Mouse (Mus musculus): ENCODE measurements around the gene Clpp. TPM values are rescaled to one million over a fixed set of nuclear protein-coding genes. Genes with fewer than 3 reads are reported as not detected.
A peak's percentile ranks its signal among the peaks of the same experiment; 100 is the strongest.

Gene Clpp
- polyA plus RNA-seq (2015; fragmentation: Nextera tagmentation; extraction: Ambion mirVana) = 62.5 and 71.1 TPM in 2 replicates

GRCm38 (mm10) chr17:56990115-56990746 is at the start of gene Clpp:
Clpp (plus strand) TSS chr17:56990305.
- Histone ChIP-seq H3K9ac (replicated peaks; ENCODE audit: low read depth) (peak within 1 kb of the TSS; percentile 66), H3K4me2 (replicated peaks; ENCODE audit: low read depth, low read length) (peak within 1 kb of the TSS; percentile 83), H3K4me1 (ENCODE audit: insufficient read depth, low read depth, low read length) (no peaks in the 10 kb centered on the region), H3K9me3 (ENCODE audit: low read length) (no peaks in the 10 kb centered on the region), H3K4me3 (ENCODE audit: low read depth, low read length) (peak within 1 kb of the TSS; percentile 59), H3K27ac (ENCODE audit: low read length) (peak within 1 kb of the TSS; percentile 38), H3K27me3 (replicated peaks; ENCODE audit: insufficient read depth, low read length) (no peaks in the 10 kb centered on the region), H3K36me3 (ENCODE audit: insufficient read depth, low read length) (peaks cover 8% of the 10 kb centered on the region; the same call in 1 of the 2 replicates)
- peak; percentile 99 for DNase-seq (ENCODE audit: low spot score)
- TF ChIP-seq CTCF (IDR thresholded peaks at IDR 0.05) (no peak), EP300 (IDR thresholded peaks at IDR 0.05) (no peak)
- ATAC-seq = peak; percentile 99
- WGBS = under 1% methylated on average over 52 of the region's 52 CpGs

DNA sequence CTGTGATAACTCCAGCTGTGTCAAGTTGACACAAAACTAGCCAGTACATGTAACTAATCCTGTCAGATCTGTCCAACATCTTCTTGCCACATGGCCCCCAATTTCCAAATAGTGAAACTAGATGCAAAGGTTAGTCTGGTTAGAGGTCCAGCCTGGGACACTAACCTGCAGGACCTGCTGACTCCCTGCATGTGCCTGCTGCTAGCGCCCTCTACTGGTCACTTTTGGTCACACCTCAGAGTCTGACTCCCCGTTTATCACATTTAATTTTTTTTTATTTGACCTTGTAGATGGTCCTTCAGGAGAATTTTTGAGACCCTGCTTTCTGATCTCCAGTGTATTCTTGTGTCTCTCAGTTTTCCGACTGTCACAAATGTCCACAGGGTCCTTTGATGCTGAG is 39.2 kb upstream of the Clpp start:
- TF ChIP-seq EP300 (IDR thresholded peaks at IDR 0.05) (no peak), CTCF (IDR thresholded peaks at IDR 0.05) (peak; percentile 83)
- H3K4me2 ChIP-seq (replicated peaks; ENCODE audit: low read depth, low read length) = no peak overlapping the region
- H3K4me3 ChIP-seq (ENCODE audit: low read depth, low read length) = no peak overlapping the region
- H3K27me3 ChIP-seq (replicated peaks; ENCODE audit: insufficient read depth, low read length) = no peaks in the 10 kb centered on the region
- no peak overlapping the region for H3K9ac ChIP-seq (replicated peaks; ENCODE audit: low read depth)
- peak; percentile 60 for DNase-seq (ENCODE audit: low spot score)
- WGBS = 7% methylated on average over 3 of the region's 3 CpGs
- no peaks in the 10 kb centered on the region for H3K4me1 ChIP-seq (ENCODE audit: insufficient read depth, low read depth, low read length)
- no peaks in the 10 kb centered on the region for H3K36me3 ChIP-seq (ENCODE audit: insufficient read depth, low read length)
- ATAC-seq = no peak
- no peak overlapping the region for H3K27ac ChIP-seq (ENCODE audit: low read length)
- no peaks in the 10 kb centered on the region for H3K9me3 ChIP-seq (ENCODE audit: low read length)

DNA sequence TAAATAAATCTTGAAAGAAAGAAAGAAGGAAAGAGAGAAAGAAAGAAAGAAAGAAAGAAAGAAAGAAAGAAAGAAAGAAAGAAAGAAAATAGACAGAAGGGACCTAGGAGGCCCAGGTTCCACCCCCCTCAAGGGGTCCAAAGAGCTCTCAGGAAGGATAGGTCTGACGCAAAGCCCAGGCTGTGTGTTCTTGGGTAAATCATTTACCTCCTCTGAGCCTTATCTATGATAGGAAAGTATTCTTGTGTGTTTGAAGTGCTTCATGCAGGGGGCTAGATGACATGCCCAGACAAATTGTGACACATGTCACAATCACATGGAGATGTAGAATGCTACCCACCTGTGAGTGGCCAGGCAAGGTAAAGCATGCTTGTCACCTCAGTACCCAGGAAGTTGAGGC is 37.5 kb upstream of the Clpp start:
- no peaks in the 10 kb centered on the region for H3K36me3 ChIP-seq (ENCODE audit: insufficient read depth, low read length)
- H3K27me3 ChIP-seq (replicated peaks; ENCODE audit: insufficient read depth, low read length) = no peaks in the 10 kb centered on the region
- ATAC-seq (peak; percentile 30; the same call in 1 of the 2 replicates), DNase-seq (ENCODE audit: low spot score) (no peak)
- H3K9ac ChIP-seq (replicated peaks; ENCODE audit: low read depth) = no peak overlapping the region
- no peak overlapping the region for H3K4me3 ChIP-seq (ENCODE audit: low read depth, low read length)
- H3K4me1 ChIP-seq (ENCODE audit: insufficient read depth, low read depth, low read length) = no peaks in the 10 kb centered on the region
- no peaks in the 10 kb centered on the region for H3K9me3 ChIP-seq (ENCODE audit: low read length)
- H3K27ac ChIP-seq (ENCODE audit: low read length) = no peak overlapping the region
- TF ChIP-seq CTCF (IDR thresholded peaks at IDR 0.05) = no peak
- TF ChIP-seq EP300 (IDR thresholded peaks at IDR 0.05) = no peak
- H3K4me2 ChIP-seq (replicated peaks; ENCODE audit: low read depth, low read length) = no peak overlapping the region
- WGBS = 43% methylated on average over 1 of the region's 1 CpGs

GRCm38 (mm10) chr17:56954871-56955270 is 35.2 kb upstream of the Clpp start:
- H3K36me3 ChIP-seq (ENCODE audit: insufficient read depth, low read length) = no peaks in the 10 kb centered on the region
- H3K4me1 ChIP-seq (ENCODE audit: insufficient read depth, low read depth, low read length) = no peaks in the 10 kb centered on the region
- H3K27me3 ChIP-seq (replicated peaks; ENCODE audit: insufficient read depth, low read length) = no peaks in the 10 kb centered on the region
- TF ChIP-seq CTCF (IDR thresholded peaks at IDR 0.05) (no peak), EP300 (IDR thresholded peaks at IDR 0.05) (no peak)
- WGBS = 80% methylated on average over 7 of the region's 7 CpGs
- ATAC-seq = no peak
- no peak for DNase-seq (ENCODE audit: low spot score)
- H3K4me2 ChIP-seq (replicated peaks; ENCODE audit: low read depth, low read length) = no peak overlapping the region
- no peak overlapping the region for H3K27ac ChIP-seq (ENCODE audit: low read length)
- H3K9me3 ChIP-seq (ENCODE audit: low read length) = no peaks in the 10 kb centered on the region
- H3K9ac ChIP-seq (replicated peaks; ENCODE audit: low read depth) = no peak overlapping the region
- H3K4me3 ChIP-seq (ENCODE audit: low read depth, low read length) = no peak overlapping the region

DNA sequence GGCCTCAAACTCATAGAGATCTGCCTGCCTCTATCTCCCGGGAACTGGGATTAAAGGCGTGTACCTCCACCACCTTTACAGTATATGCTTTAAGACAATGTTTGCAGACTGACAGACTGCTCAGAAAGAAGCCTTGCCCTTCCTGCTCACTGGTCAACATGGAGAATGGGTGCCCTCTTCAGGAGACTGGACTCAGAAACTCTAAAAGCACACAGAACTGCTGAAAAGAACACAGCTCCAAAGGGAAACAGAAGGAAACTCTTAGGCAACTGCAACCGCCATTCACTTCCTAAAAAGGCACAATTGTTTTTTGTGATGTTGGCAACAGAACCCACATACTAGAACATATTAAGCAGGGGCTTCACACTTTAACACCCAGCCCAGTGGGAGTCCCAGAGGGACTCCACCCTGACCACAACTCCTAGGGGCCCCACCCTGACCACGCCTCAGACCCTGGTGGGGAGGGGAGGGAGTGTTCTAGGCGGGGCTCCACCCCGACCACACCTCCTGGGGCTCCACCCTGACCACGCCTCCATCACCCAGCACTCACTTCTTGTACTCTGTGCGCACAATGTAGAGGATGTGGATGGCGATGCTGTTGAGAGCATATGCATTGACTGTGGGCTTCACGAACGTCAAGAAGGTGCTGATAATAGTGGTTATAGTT is 32.2 kb upstream of the Clpp start:
- H3K9me3 ChIP-seq (ENCODE audit: low read length) = no peaks in the 10 kb centered on the region
- DNase-seq (ENCODE audit: low spot score) (peak; percentile 66), ATAC-seq (peak; percentile 87)
- H3K4me3 ChIP-seq (ENCODE audit: low read depth, low read length) = no peak overlapping the region
- no peak overlapping the region for H3K9ac ChIP-seq (replicated peaks; ENCODE audit: low read depth)
- H3K36me3 ChIP-seq (ENCODE audit: insufficient read depth, low read length) = no peaks in the 10 kb centered on the region
- no peak overlapping the region for H3K4me2 ChIP-seq (replicated peaks; ENCODE audit: low read depth, low read length)
- TF ChIP-seq CTCF (IDR thresholded peaks at IDR 0.05) (peak; percentile 35; the same call in 1 of the 2 replicates), EP300 (IDR thresholded peaks at IDR 0.05) (no peak)
- H3K4me1 ChIP-seq (ENCODE audit: insufficient read depth, low read depth, low read length) = no peaks in the 10 kb centered on the region
- no peak overlapping the region for H3K27ac ChIP-seq (ENCODE audit: low read length)
- WGBS = 19% methylated on average over 11 of the region's 11 CpGs
- H3K27me3 ChIP-seq (replicated peaks; ENCODE audit: insufficient read depth, low read length) = no peaks in the 10 kb centered on the region

GRCm38 (mm10) chr17:56958667-56959066 is 31.4 kb upstream of the Clpp start:
- H3K4me2 ChIP-seq (replicated peaks; ENCODE audit: low read depth, low read length) = no peak overlapping the region
- H3K9me3 ChIP-seq (ENCODE audit: low read length) = no peaks in the 10 kb centered on the region
- ATAC-seq (no peak), DNase-seq (ENCODE audit: low spot score) (no peak)
- no peaks in the 10 kb centered on the region for H3K4me1 ChIP-seq (ENCODE audit: insufficient read depth, low read depth, low read length)
- H3K36me3 ChIP-seq (ENCODE audit: insufficient read depth, low read length) = no peaks in the 10 kb centered on the region
- 73% methylated on average over 4 of the region's 4 CpGs for WGBS
- no peak overlapping the region for H3K9ac ChIP-seq (replicated peaks; ENCODE audit: low read depth)
- H3K4me3 ChIP-seq (ENCODE audit: low read depth, low read length) = no peak overlapping the region
- no peak overlapping the region for H3K27ac ChIP-seq (ENCODE audit: low read length)
- no peaks in the 10 kb centered on the region for H3K27me3 ChIP-seq (replicated peaks; ENCODE audit: insufficient read depth, low read length)
- TF ChIP-seq EP300 (IDR thresholded peaks at IDR 0.05) = no peak
- no peak for TF ChIP-seq CTCF (IDR thresholded peaks at IDR 0.05)
